In the genomic region with DNA sequence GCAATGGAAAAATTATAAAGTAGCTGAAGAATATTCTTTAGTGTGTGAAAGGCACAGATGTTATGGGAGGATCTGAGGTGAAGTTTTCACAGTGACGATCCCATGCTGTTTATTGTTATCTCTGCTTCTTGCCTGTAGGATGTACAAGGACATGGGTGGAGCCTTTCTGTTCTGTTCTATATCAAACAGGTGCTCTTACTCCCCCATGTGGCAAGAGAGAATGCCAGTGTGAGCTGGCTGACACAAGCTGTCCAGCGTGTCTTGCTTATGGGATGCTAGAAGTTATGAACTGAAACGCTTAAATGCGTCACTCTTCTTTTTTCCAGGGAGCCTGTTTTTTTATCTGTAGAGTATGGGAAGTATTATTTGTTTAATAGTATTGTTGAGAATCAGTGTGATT, we compare ENCODE assay signal across 9 mouse cellular contexts.
DNase-seq lines count a peak whose midpoint lies in the region; ATAC-seq and TF ChIP-seq lines count a peak whose summit lies in the region.
"Had no signal": no experiment of that assay in that cellular context is flagged by ENCODE, and none has a peak within 500 bp of the region (broad histone marks: within the 10 kb centered on the region; RNA-seq: fewer than 3 reads in every experiment).

No protein-coding gene starts in this region.

- no peak for ATAC-seq in kidney, embryonic 15.5 days (replicated peaks; ENCODE audit: low FRiP score)

- no peaks in the 10 kb centered on the region for H3K9me3 ChIP-seq in kidney, embryonic 15.5 days (replicated peaks)

- DNase-seq in kidney, adult 2 months, result peak; percentile 5
- peak; percentile 78 for DNase-seq in ES-CJ7 (ENCODE audit: low read depth, low spot score)
- peak; percentile 19 to 34 for DNase-seq in cerebellum, postnatal 36 days
- DNase-seq in induced T-regulatory cell, adult 2 months (ENCODE audit: low read depth), result peak; percentile 23
- DNase-seq in right cerebral cortex, postnatal 36 days (ENCODE audit: low spot score in 2 of 2), result no peak
- no peak for DNase-seq in gastrocnemius, postnatal 36 days
- no peak for DNase-seq in layer of hippocampus, adult 9-10 months (ENCODE audit: low spot score)

- no peak; the same call in 1 of the 2 replicates for TF ChIP-seq CTCF in kidney, adult 2 months (conservative IDR thresholded peaks at IDR 0.05; ENCODE audit: insufficient read depth, insufficient read length, low read depth, low read length)

- H3K9ac ChIP-seq in kidney, embryonic 15.5 days, result no peak overlapping the region

- 40% methylated on average over 4 of the region's 4 CpGs for WGBS in kidney, adult 2 months
- WGBS in kidney, embryonic 15.5 days, result 60% methylated on average over 4 of the region's 4 CpGs

- no peak overlapping the region for H3K4me2 ChIP-seq in kidney, embryonic 15.5 days

- H3K27me3 ChIP-seq in kidney, adult 2 months (replicated peaks; ENCODE audit: control insufficient read depth, insufficient read depth, low read length), result no peaks in the 10 kb centered on the region
- no peaks in the 10 kb centered on the region for H3K27me3 ChIP-seq in kidney, embryonic 15.5 days

- no peaks in the 10 kb centered on the region for H3K4me1 ChIP-seq in kidney, adult 2 months (ENCODE audit: control insufficient read depth, insufficient read depth, low read length)
- H3K4me1 ChIP-seq in kidney, embryonic 15.5 days, result no peaks in the 10 kb centered on the region

- no peaks in the 10 kb centered on the region for H3K36me3 ChIP-seq in kidney, adult 2 months (ENCODE audit: control insufficient read depth, insufficient read depth, low read length)
- no peaks in the 10 kb centered on the region for H3K36me3 ChIP-seq in kidney, embryonic 15.5 days

- intact Hi-C loops in gastrocnemius, postnatal 36 days (cut with DNase I), result loop anchor here (5.0 kb wide), 1 partner anchor 473 kb away; no protein-coding TSS in a partner anchor

- no peak for TF ChIP-seq POLR2A in kidney, adult 2 months (IDR thresholded peaks at IDR 0.05; ENCODE audit: low read depth, low read length)

- no peak overlapping the region for H3K27ac ChIP-seq in kidney, adult 2 months (ENCODE audit: insufficient read depth, low read depth, low read length)
- H3K27ac ChIP-seq in kidney, embryonic 15.5 days, result no peak overlapping the region

- no peak overlapping the region for H3K4me3 ChIP-seq in kidney, adult 2 months (ENCODE audit: insufficient read depth, low read depth, low read length)
- no peak overlapping the region for H3K4me3 ChIP-seq in kidney, embryonic 15.5 days (replicated peaks)
- H3K4me3 ChIP-seq: myocyte had no signal

Comparison
In these comparisons a context has a peak if more than half of its experiments do, and no peak if none do; other contexts are left out.
1. DNase-seq: peak in kidney, adult 2 months (single experiment), ES-CJ7 (single experiment), cerebellum, postnatal 36 days (2 of 2) and induced T-regulatory cell, adult 2 months (single experiment); none in right cerebral cortex, postnatal 36 days (0 of 2), gastrocnemius, postnatal 36 days (0 of 2) and layer of hippocampus, adult 9-10 months (single experiment).